Mouse (Mus musculus): ENCODE data around the gene Hdlbp.
A peak's percentile ranks its signal among the peaks of the same experiment; 100 is the strongest.

Gene Hdlbp

GRCm38 (mm10) chr1:93445822-93446162, 32.8 kb downstream of the Hdlbp start:
- DNase-seq (ENCODE audit: extremely low read depth, low read depth, low spot score) = no peak

- DNase-seq (ENCODE audit: extremely low read depth, low read depth, low spot score) = no peak
These were observed 33.3 kb downstream of the Hdlbp start for GRCm38 (mm10) chr1:93445111-93445821.

- DNase-seq (ENCODE audit: extremely low read depth, low read depth, low spot score) = no peak
These were observed 34.1 kb downstream of the Hdlbp start for GRCm38 (mm10) chr1:93444405-93445110.

GRCm38 (mm10) chr1:93439321-93439720, 39.3 kb downstream of the Hdlbp start:
- no peak for DNase-seq (ENCODE audit: extremely low read depth, low read depth, low spot score)

GRCm38 (mm10) chr1:93432087-93432486, 46.5 kb downstream of the Hdlbp start:
- peak; percentile 57 for DNase-seq (ENCODE audit: extremely low read depth, low read depth, low spot score)

GRCm38 (mm10) chr1:93403403-93403802, 75.2 kb downstream of the Hdlbp start:
- no peak for DNase-seq (ENCODE audit: extremely low read depth, low read depth, low spot score)

- DNase-seq (ENCODE audit: extremely low read depth, low read depth, low spot score) = no peak
These were observed 77.2 kb downstream of the Hdlbp start for GRCm38 (mm10) chr1:93401191-93402052.

- no peak for DNase-seq (ENCODE audit: extremely low read depth, low read depth, low spot score)
These were observed 89.7 kb downstream of the Hdlbp start for GRCm38 (mm10) chr1:93388906-93389305.

- DNase-seq (ENCODE audit: extremely low read depth, low read depth, low spot score) = no peak
These were observed 91.4 kb downstream of the Hdlbp start for GRCm38 (mm10) chr1:93387198-93387597.

- no peak for DNase-seq (ENCODE audit: extremely low read depth, low read depth, low spot score)
These were observed 99.5 kb downstream of the Hdlbp start for GRCm38 (mm10) chr1:93379117-93379516.

- DNase-seq (ENCODE audit: extremely low read depth, low read depth, low spot score) = no peak
These were observed 101.3 kb downstream of the Hdlbp start for GRCm38 (mm10) chr1:93377307-93377706.

- DNase-seq (ENCODE audit: extremely low read depth, low read depth, low spot score) = no peak
These were observed 105.0 kb downstream of the Hdlbp start, which contains the start of gene Ano7 for GRCm38 (mm10) chr1:93373665-93374064. TSS of gene Ano7 (plus strand) at chr1:93373930.

GRCm38 (mm10) chr1:93365641-93366040, 113.0 kb downstream of the Hdlbp start:
- DNase-seq (ENCODE audit: extremely low read depth, low read depth, low spot score) = no peak

GRCm38 (mm10) chr1:93362661-93363060, 116.0 kb downstream of the Hdlbp start:
- no peak for DNase-seq (ENCODE audit: extremely low read depth, low read depth, low spot score)
